Mouse (Mus musculus) midbrain, postnatal 0 days (tissue): ENCODE measurements at regions not wholly inside any gene's neighbourhood (a gene's known extent, or its start where the extent isn't known, plus 50 kb on each side); places are given as distances from the start of the nearest gene placed in this dataset.

Experiments
- ATAC-seq: fragments of 200-750 bp; cut with Nextera tagmentation; 2 replicates; pipeline ENCODE4 v1.8.0; 2017; ENCODE audit warnings: moderate number of reproducible peaks, mild to moderate bottlenecking, moderate TSS enrichment, moderate library complexity; ENCODE audit not compliant: low FRiP score
- DNase-seq: peaks from one replicate; pipeline ENCODE4 v3.0.0-alpha.2; 2015; ENCODE audit warnings: low spot score
- H3K27ac ChIP-seq: fragments of 300-500 bp; sonication (generic); 2 replicates; pipeline ENCODE4 v1.5.1; 2014; ENCODE audit warnings: low read depth, mild to moderate bottlenecking, low read length, mixed read lengths
- H3K27me3 ChIP-seq: fragments of 300-500 bp; sonication (generic); 2 replicates; pipeline ENCODE4 v1.6.1; 2014; ENCODE audit warnings: low read length, control low read depth, mixed read lengths; ENCODE audit not compliant: insufficient read depth
- H3K36me3 ChIP-seq: fragments of 300-500 bp; sonication (generic); 2 replicates; pipeline ENCODE4 v1.6.1; 2014; ENCODE audit warnings: low read length, control low read depth, mixed read lengths; ENCODE audit not compliant: insufficient read depth
- H3K4me1 ChIP-seq: fragments of 300-500 bp; sonication (generic); 2 replicates; pipeline ENCODE4 v1.6.1; 2014; ENCODE audit warnings: mild to moderate bottlenecking, control low read depth, antibody characterized with exemption, low read length, mixed read lengths; ENCODE audit not compliant: insufficient read depth
- H3K4me2 ChIP-seq: fragments of 300-500 bp; sonication (generic); 2 replicates; pipeline ENCODE4 v1.6.1; 2014; ENCODE audit warnings: low read depth, mild to moderate bottlenecking, low read length, mixed read lengths; ENCODE audit not compliant: poor library complexity, severe bottlenecking
- H3K4me3 ChIP-seq: fragments of 300-500 bp; sonication (generic); 2 replicates; pipeline ENCODE4 v1.5.1; 2014; ENCODE audit warnings: low read depth, mild to moderate bottlenecking, low read length, moderate library complexity
- H3K9ac ChIP-seq: fragments of 300-500 bp; sonication (generic); replicated peaks from 2 replicates; pipeline ENCODE4 v1.6.1; 2014; ENCODE audit warnings: mild to moderate bottlenecking, low read length, moderate library complexity, mixed read lengths; ENCODE audit not compliant: poor library complexity, severe bottlenecking
- H3K9me3 ChIP-seq: fragments of 300-500 bp; sonication (generic); 2 replicates; pipeline ENCODE4 v1.6.1; 2016; ENCODE audit warnings: low read length, control low read depth
- CTCF ChIP-seq: IDR thresholded peaks from 2 replicates; pipeline ENCODE4 v1.5.1; 2016; ENCODE audit warnings: antibody characterized with exemption, mild to moderate bottlenecking
- WGBS: fragments of 180-500 bp; shearing (Covaris S2); extraction: QIAGEN DNeasy Blood & Tissue Kit; methylation state at CpG from one replicate; pipeline ENCODE4 v1.1.7; 2014; 5-methylcytosine and 5-hydroxymethylcytosine counted together

- Histone ChIP-seq H3K4me2 (no peak overlapping the region), H3K4me3 (no peak overlapping the region), H3K9ac (no peak overlapping the region), H3K36me3 (no peaks in the 10 kb centered on the region), H3K27ac (no peak overlapping the region), H3K27me3 (no peaks in the 10 kb centered on the region), H3K4me1 (no peaks in the 10 kb centered on the region), H3K9me3 (no peaks in the 10 kb centered on the region)
- ATAC-seq, result no peak
- no peak for TF ChIP-seq CTCF
- 69% methylated on average over 3 of the region's 3 CpGs for WGBS
- DNase-seq, result no peak
These were observed 304.7 kb downstream of the Tle4 start for GRCm38 (mm10) chr19:14293172-14293571.

DNA sequence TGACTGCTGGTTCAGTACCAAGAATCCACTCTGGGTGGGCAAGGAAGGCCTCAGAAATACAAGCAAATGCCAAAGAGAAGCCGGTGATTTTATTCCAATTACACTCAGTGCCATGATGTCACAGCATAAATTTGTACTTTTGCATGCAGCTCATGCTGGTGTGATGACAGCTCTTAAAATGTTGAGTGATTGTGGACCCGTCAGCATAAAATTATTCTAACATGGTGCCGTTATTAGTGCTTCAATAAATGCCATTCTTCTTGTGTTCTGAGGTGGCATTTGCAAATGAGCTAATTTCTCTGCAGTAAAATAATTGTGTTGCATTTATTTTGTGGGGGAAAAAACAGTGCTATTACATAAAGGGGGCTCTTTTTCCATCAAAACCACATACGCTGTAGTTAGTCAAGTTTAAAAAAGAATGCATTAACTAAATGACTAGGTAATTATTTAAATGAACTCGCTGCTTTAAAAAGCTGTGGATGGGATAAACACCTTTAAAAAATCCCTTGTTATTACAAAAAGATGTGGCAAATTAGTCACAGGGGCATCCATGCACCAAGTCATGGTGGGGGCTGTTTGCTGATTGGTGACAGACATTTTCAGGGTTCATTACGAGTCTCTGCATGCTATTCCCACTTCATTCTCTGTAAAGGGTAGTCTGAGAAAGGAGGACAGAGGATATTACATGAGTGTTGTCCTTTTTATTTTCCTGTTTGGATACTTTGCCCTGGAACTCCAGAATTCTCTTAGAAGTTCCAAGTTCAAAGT, 296.5 kb downstream of the Tle4 start:
- H3K4me2 ChIP-seq, result no peak overlapping the region
- ATAC-seq (no peak), DNase-seq (no peak)
- H3K4me3 ChIP-seq, result no peak overlapping the region
- no peaks in the 10 kb centered on the region for H3K27me3 ChIP-seq
- H3K27ac ChIP-seq, result no peak overlapping the region
- no peak overlapping the region for H3K9ac ChIP-seq
- no peaks in the 10 kb centered on the region for H3K4me1 ChIP-seq
- H3K36me3 ChIP-seq, result no peaks in the 10 kb centered on the region
- 76% methylated on average over 6 of the region's 6 CpGs for WGBS
- H3K9me3 ChIP-seq, result no peaks in the 10 kb centered on the region
- TF ChIP-seq CTCF, result no peak

DNA sequence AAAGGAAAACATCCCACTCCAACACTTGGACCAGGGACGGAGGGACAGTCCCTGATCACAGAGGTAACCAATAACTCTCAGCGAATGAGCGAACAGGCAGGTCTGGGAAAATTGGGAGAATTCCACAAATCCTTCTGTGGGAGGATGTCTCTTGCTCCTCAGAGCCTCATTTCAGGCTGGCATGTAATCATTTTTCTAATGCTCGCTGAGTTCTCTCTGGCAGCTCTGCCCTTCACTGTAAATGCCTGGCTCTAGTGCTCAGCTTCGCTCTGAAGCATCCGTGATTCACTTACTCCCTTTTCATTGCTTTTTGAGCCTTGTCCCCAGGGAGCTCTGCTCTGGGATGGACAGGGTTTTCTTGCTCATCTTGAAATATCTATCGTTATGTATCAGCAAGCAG, 283.6 kb downstream of the Tle4 start:
- no peak overlapping the region for H3K9ac ChIP-seq
- 55% methylated on average over 7 of the region's 7 CpGs for WGBS
- ATAC-seq (no peak), DNase-seq (peak; percentile 16)
- H3K36me3 ChIP-seq, result no peaks in the 10 kb centered on the region
- H3K9me3 ChIP-seq, result no peaks in the 10 kb centered on the region
- H3K27ac ChIP-seq, result no peak overlapping the region
- H3K4me1 ChIP-seq, result no peaks in the 10 kb centered on the region
- no peaks in the 10 kb centered on the region for H3K27me3 ChIP-seq
- no peak for TF ChIP-seq CTCF
- 0 out of 2 replicates have a peak overlapping the region, but pooled peaks have one; percentile 15 for H3K4me2 ChIP-seq
- H3K4me3 ChIP-seq, result no peak overlapping the region

- ATAC-seq (no peak), DNase-seq (no peak)
- Histone ChIP-seq H3K4me3 (no peak overlapping the region), H3K27ac (no peak overlapping the region), H3K27me3 (0 out of 2 replicates have a peak, but pooled peaks cover 3% of the 10 kb centered on the region), H3K4me1 (no peaks in the 10 kb centered on the region), H3K9ac (no peak overlapping the region), H3K9me3 (no peaks in the 10 kb centered on the region), H3K36me3 (no peaks in the 10 kb centered on the region), H3K4me2 (no peak overlapping the region)
- no peak for TF ChIP-seq CTCF
- WGBS, result 40% methylated on average over 3 of the region's 3 CpGs
These were observed 278.1 kb downstream of the Tle4 start for GRCm38 (mm10) chr19:14319677-14320191.

GRCm38 (mm10) chr19:14325353-14326052, 272.3 kb downstream of the Tle4 start:
- Histone ChIP-seq H3K4me3 (no peak overlapping the region), H3K27me3 (0 out of 2 replicates have a peak, but pooled peaks cover 3% of the 10 kb centered on the region), H3K36me3 (no peaks in the 10 kb centered on the region), H3K9me3 (no peaks in the 10 kb centered on the region), H3K27ac (no peak overlapping the region), H3K4me2 (no peak overlapping the region), H3K4me1 (0 out of 2 replicates have a peak, but pooled peaks cover 3% of the 10 kb centered on the region), H3K9ac (no peak overlapping the region)
- ATAC-seq (peak; percentile 62; the same call in 1 of the 2 replicates), DNase-seq (no peak)
- no peak for TF ChIP-seq CTCF
- 25% methylated on average over 9 of the region's 9 CpGs for WGBS
